Mouse (Mus musculus) hindbrain, postnatal 0 days (tissue): ENCODE measurements around the gene Gtf3c5. TPM values are rescaled to one million over a fixed set of nuclear protein-coding genes. Genes with fewer than 3 reads are reported as not detected.

ENCODE experiments used
- ATAC-seq: fragments of 200-750 bp; cut with Nextera tagmentation; 2 replicates; pipeline ENCODE4 v1.8.0; 2017; ENCODE audit warnings: mild to moderate bottlenecking, moderate TSS enrichment, moderate library complexity
- DNase-seq: peaks from one replicate; pipeline ENCODE4 v3.0.0-alpha.2; 2015; ENCODE audit warnings: low spot score
- H3K27ac ChIP-seq: fragments of 300-500 bp; sonication (generic); 2 replicates; pipeline ENCODE4 v1.5.1; 2014; ENCODE audit warnings: mild to moderate bottlenecking
- H3K27me3 ChIP-seq: fragments of 300-500 bp; sonication (generic); 2 replicates; pipeline ENCODE4 v1.6.1; 2014; ENCODE audit warnings: low read length, mixed read lengths; ENCODE audit not compliant: insufficient read depth
- H3K36me3 ChIP-seq: fragments of 300-500 bp; sonication (generic); 2 replicates; pipeline ENCODE4 v1.6.1; 2014; ENCODE audit warnings: low read length, mixed read lengths; ENCODE audit not compliant: insufficient read depth
- H3K4me1 ChIP-seq: fragments of 300-500 bp; sonication (generic); 2 replicates; pipeline ENCODE4 v1.6.1; 2014; ENCODE audit warnings: antibody characterized with exemption, low read length, mixed read lengths; ENCODE audit not compliant: insufficient read depth
- H3K4me2 ChIP-seq: fragments of 300-500 bp; sonication (generic); 2 replicates; pipeline ENCODE4 v1.6.1; 2014; ENCODE audit warnings: low read depth, mild to moderate bottlenecking, low read length, moderate library complexity, mixed read lengths
- H3K4me3 ChIP-seq: fragments of 300-500 bp; sonication (generic); 2 replicates; pipeline ENCODE4 v1.5.1; 2014; ENCODE audit warnings: low read length
- H3K9ac ChIP-seq: fragments of 300-500 bp; sonication (generic); replicated peaks from 2 replicates; pipeline ENCODE4 v1.6.1; 2014; ENCODE audit warnings: mild to moderate bottlenecking, low read length, moderate library complexity, mixed read lengths
- H3K9me3 ChIP-seq: fragments of 300-500 bp; sonication (generic); 2 replicates; pipeline ENCODE4 v1.6.1; 2016; ENCODE audit warnings: low read length, mixed read lengths
- CTCF ChIP-seq: IDR thresholded peaks from 2 replicates; pipeline ENCODE4 v1.5.1; 2016; ENCODE audit warnings: antibody characterized with exemption, control low read depth, low read depth
- WGBS: fragments of 180-500 bp; shearing (Covaris S2); extraction: QIAGEN DNeasy Blood & Tissue Kit; methylation state at CpG from one replicate; pipeline ENCODE4 v1.1.7; 2014; 5-methylcytosine and 5-hydroxymethylcytosine counted together
- polyA plus RNA-seq: library from polyadenylated mRNA; unstranded; fragments of >200 nt; fragmentation: Nextera tagmentation; extraction: Ambion mirVana; gene quantifications from 2 replicates; pipeline ENCODE4 v1.2.1, GENCODE M21; 2015
- total RNA-seq: library from RNA; depleted of rRNA; stranded (reverse); fragments of >200 nt; gene quantifications from 2 replicates; pipeline ENCODE4 v1.2.3, GENCODE M21; 2014

The Gtf3c5 gene
- total and polyA plus RNA-seq, 2 experiments from 2014 or later: 23.1 to 29.5 TPM

- no peak overlapping the region for H3K9ac ChIP-seq
- 0 out of 2 replicates have a peak overlapping the region, but pooled peaks have one; percentile 86 for H3K27ac ChIP-seq
- 74% methylated on average over 8 of the region's 8 CpGs for WGBS
- H3K4me3 ChIP-seq: no peak overlapping the region
- H3K4me1 ChIP-seq: peaks cover 42% of the 10 kb centered on the region
- DNase-seq: no peak
- no peak for ATAC-seq
- TF ChIP-seq CTCF: no peak
- peaks cover 35% of the 10 kb centered on the region for H3K36me3 ChIP-seq
- H3K27me3 ChIP-seq: no peaks in the 10 kb centered on the region
- no peaks in the 10 kb centered on the region for H3K9me3 ChIP-seq
- H3K4me2 ChIP-seq: no peak overlapping the region
Observed at GRCm38 (mm10) chr2:28540587-28541227, 42.8 kb downstream of the Gtf3c5 start.

DNA sequence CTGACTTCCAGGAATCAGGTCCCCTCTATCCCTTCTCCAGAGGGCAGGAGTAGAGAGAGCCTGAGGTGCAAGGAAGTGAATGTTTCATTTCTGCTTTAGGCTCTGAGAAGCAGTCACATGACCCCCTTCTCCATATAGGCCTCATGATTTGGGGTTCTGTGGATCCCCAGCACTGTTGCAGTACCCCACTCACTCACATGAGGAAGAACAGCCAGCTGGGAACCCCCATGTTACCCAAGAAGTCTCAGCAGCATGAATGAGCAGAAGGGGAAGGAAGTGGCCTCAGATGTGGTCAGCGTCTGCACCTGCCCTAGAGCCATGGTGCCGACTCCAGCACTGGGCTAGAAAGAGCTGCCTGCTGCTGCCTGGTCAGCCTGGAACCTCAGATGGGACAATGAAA lies 43.6 kb downstream of the Gtf3c5 start:
- H3K27me3 ChIP-seq: no peaks in the 10 kb centered on the region
- TF ChIP-seq CTCF: no peak
- peaks cover 28% of the 10 kb centered on the region for H3K36me3 ChIP-seq
- no peak for ATAC-seq
- 53% methylated on average over 2 of the region's 2 CpGs for WGBS
- peak overlapping the region; percentile 6; the same call in 1 of the 2 replicates for H3K9ac ChIP-seq
- H3K4me2 ChIP-seq: no peak overlapping the region
- H3K4me3 ChIP-seq: no peak overlapping the region
- H3K4me1 ChIP-seq: peaks cover 49% of the 10 kb centered on the region
- H3K9me3 ChIP-seq: no peaks in the 10 kb centered on the region
- no peak for DNase-seq
- H3K27ac ChIP-seq: peak overlapping the region; percentile 86

DNA sequence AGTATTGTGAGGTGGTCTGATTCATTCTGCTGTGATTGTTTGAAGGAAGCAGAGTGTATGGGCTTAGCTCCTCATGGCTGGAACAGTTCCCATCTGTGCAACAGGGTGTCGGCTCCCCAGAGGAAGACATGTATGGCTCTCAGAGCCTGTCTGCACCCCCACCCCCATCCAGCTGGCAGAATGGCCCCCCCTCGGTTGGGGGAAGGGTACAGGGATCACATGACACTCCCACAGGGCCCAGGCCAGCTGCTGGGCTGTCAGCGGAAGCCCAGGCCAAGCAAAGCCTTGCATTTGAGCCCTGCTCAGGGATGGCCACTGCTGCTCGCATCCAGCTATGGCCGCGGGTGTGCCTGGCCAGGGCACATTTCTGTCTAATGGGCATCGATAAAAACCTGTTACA lies 44.3 kb downstream of the Gtf3c5 start:
- peak overlapping the region; percentile 33; the same call in 1 of the 2 replicates for H3K9ac ChIP-seq
- ATAC-seq (peak; percentile 60), DNase-seq (peak; percentile 80)
- H3K36me3 ChIP-seq: peaks cover 21% of the 10 kb centered on the region
- peaks cover 56% of the 10 kb centered on the region for H3K4me1 ChIP-seq
- no peaks in the 10 kb centered on the region for H3K9me3 ChIP-seq
- H3K27ac ChIP-seq: peak overlapping the region; percentile 86
- TF ChIP-seq CTCF: no peak
- 0 out of 2 replicates have a peak overlapping the region, but pooled peaks have one; percentile 23 for H3K4me2 ChIP-seq
- H3K4me3 ChIP-seq: no peak overlapping the region
- 18% methylated on average over 7 of the region's 7 CpGs for WGBS
- H3K27me3 ChIP-seq: no peaks in the 10 kb centered on the region

GRCm38 (mm10) chr2:28538817-28539128 lies 44.8 kb downstream of the Gtf3c5 start:
- DNase-seq: peak; percentile 65
- 0 out of 2 replicates have a peak overlapping the region, but pooled peaks have one; percentile 23 for H3K4me2 ChIP-seq
- ATAC-seq: peak; percentile 21; the same call in 1 of the 2 replicates

DNA sequence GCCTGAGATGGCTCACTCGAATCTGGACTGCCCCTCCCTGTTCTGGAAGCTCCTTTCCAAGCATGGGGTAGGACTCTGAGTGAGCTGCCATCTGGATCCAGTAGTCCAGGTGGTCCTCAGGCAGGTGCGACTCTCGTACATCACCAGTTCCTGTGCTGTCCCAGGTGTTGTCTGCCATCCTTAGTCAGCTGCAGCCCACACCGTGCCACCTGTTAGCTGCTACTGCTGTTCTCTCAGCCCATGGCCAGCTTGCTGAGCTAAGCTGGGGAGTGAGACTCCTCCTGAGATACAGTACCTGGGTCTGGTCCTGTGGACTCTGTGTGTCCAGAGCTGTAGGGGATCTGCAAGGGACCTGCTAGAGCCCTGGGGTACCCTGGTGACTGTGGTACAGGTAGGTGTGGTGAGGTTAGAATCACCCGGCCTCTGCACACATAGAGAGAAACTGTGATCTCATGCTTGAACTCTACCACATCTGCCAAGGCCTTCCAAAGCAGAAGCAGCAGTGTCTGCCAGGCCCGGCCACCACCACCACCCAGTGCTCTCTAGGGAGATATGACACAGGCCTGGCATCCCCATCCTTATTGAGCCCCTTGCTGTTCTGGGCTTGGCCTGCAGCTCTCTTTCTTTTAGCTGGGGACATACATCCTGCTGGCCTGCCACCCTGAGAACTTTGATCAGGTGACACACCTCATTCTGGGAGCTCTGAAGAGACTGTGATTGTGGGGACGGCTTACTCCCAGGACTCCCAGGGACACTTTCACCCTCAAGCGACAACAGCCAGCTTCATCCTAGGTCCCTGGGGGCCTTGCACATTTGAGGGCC lies 45.3 kb downstream of the Gtf3c5 start:
- 46% methylated on average over 8 of the region's 8 CpGs for WGBS
- Histone ChIP-seq H3K9me3 (no peaks in the 10 kb centered on the region), H3K27me3 (no peaks in the 10 kb centered on the region), H3K4me1 (peaks cover 61% of the 10 kb centered on the region), H3K4me2 (0 out of 2 replicates have a peak overlapping the region, but pooled peaks have one; percentile 23), H3K36me3 (peaks cover 11% of the 10 kb centered on the region), H3K27ac (peak overlapping the region; percentile 86), H3K9ac (peak overlapping the region; percentile 33; the same call in 1 of the 2 replicates), H3K4me3 (no peak overlapping the region)
- ATAC-seq (no peak), DNase-seq (no peak)
- no peak for TF ChIP-seq CTCF

More at GRCm38 (mm10) chr2:28538817-28539128, 44.8 kb downstream of the Gtf3c5 start:
- Histone ChIP-seq H3K36me3 (peaks cover 17% of the 10 kb centered on the region), H3K9ac (peak overlapping the region; percentile 33; the same call in 1 of the 2 replicates), H3K4me1 (peaks cover 61% of the 10 kb centered on the region), H3K4me3 (no peak overlapping the region), H3K27ac (peak overlapping the region; percentile 86), H3K27me3 (no peaks in the 10 kb centered on the region), H3K9me3 (no peaks in the 10 kb centered on the region)
- no peak for TF ChIP-seq CTCF
- 14% methylated on average over 1 of the region's 1 CpGs for WGBS

GRCm38 (mm10) chr2:28537634-28537920 lies 46.0 kb downstream of the Gtf3c5 start:
- no peak for ATAC-seq
- Histone ChIP-seq H3K9me3 (no peaks in the 10 kb centered on the region), H3K36me3 (peaks cover 6% of the 10 kb centered on the region), H3K4me2 (0 out of 2 replicates have a peak overlapping the region, but pooled peaks have one; percentile 13), H3K9ac (peak overlapping the region; percentile 24; the same call in 1 of the 2 replicates), H3K27me3 (no peaks in the 10 kb centered on the region), H3K27ac (peak overlapping the region; percentile 86), H3K4me3 (no peak overlapping the region), H3K4me1 (peaks cover 65% of the 10 kb centered on the region)
- 20% methylated on average over 4 of the region's 4 CpGs for whole genome bisulfite sequencing
- DNase-seq: peak; percentile 53
- TF ChIP-seq CTCF: no peak
